Mouse (Mus musculus): ENCODE measurements around the gene Hist1h2ae.
"Not testable (repeated sequence)": the region's sequence is repeated elsewhere in the genome, so short reads cannot be mapped to it uniquely, and the experiment has no call there.

Hist1h2ae gene

GRCm38 (mm10) chr13:23562699-23563462, 8.1 kb downstream of the Hist1h2ae start:
- in situ Hi-C loops (cut with MboI, MseI), result no loop called here

- in situ Hi-C loops (cut with MboI, MseI), result not testable (repeated sequence)
Observed at GRCm38 (mm10) chr13:23561883-23562659, 8.9 kb downstream of the Hist1h2ae start, which contains the start of gene Hist1h3e. Gene Hist1h3e, minus strand, starts transcription at chr13:23562369.

GRCm38 (mm10) chr13:23561531-23561882, 9.5 kb downstream of the Hist1h2ae start:
- in situ Hi-C loops (cut with MboI, MseI), result not testable (repeated sequence)

GRCm38 (mm10) chr13:23560699-23561098, 10.3 kb downstream of the Hist1h2ae start:
- in situ Hi-C loops (cut with MboI, MseI), result not testable (repeated sequence)

- in situ Hi-C loops (cut with MboI, MseI), result no loop called here
Observed at GRCm38 (mm10) chr13:23556906-23557305, 14.1 kb downstream of the Hist1h2ae start.

GRCm38 (mm10) chr13:23555839-23556416, 15.1 kb downstream of the Hist1h2ae start:
- in situ Hi-C loops (cut with MboI, MseI), result no loop called here

- in situ Hi-C loops (cut with MboI, MseI), result no loop called here
Observed at GRCm38 (mm10) chr13:23554925-23555838, 15.8 kb downstream of the Hist1h2ae start.

- in situ Hi-C loops (cut with MboI, MseI), result no loop called here
Observed at GRCm38 (mm10) chr13:23554393-23554792, 16.6 kb downstream of the Hist1h2ae start.

- in situ Hi-C loops (cut with MboI, MseI), result no loop called here
Observed at GRCm38 (mm10) chr13:23552962-23553361, 18.1 kb downstream of the Hist1h2ae start, which contains the start of gene Hist1h1d. Gene Hist1h1d, plus strand, starts transcription at chr13:23553262.

GRCm38 (mm10) chr13:23551931-23552914, 18.8 kb downstream of the Hist1h2ae start:
- in situ Hi-C loops (cut with MboI, MseI), result no loop called here

- in situ Hi-C loops (cut with MboI, MseI), result not testable (repeated sequence)
Observed at GRCm38 (mm10) chr13:23551146-23551834, 19.7 kb downstream of the Hist1h2ae start, which contains the start of gene Hist1h4f. Gene Hist1h4f, minus strand, starts transcription at chr13:23551648.

- in situ Hi-C loops (cut with MboI, MseI), result no loop called here
Observed at GRCm38 (mm10) chr13:23550761-23551145, 20.3 kb downstream of the Hist1h2ae start.

- in situ Hi-C loops (cut with MboI, MseI), result no loop called here
Observed at GRCm38 (mm10) chr13:23546694-23547093, 24.3 kb downstream of the Hist1h2ae start.

GRCm38 (mm10) chr13:23544787-23545120, 26.3 kb downstream of the Hist1h2ae start:
- in situ Hi-C loops (cut with MboI, MseI), result not testable (repeated sequence)

GRCm38 (mm10) chr13:23543965-23544786, 26.8 kb downstream of the Hist1h2ae start, which contains the start of gene Hist1h3f:
Gene Hist1h3f, plus strand, starts transcription at chr13:23544052.
- in situ Hi-C loops (cut with MboI, MseI), result no loop called here

GRCm38 (mm10) chr13:23542999-23543607, 27.9 kb downstream of the Hist1h2ae start, which contains the start of gene Hist1h2bh:
Gene Hist1h2bh, minus strand, starts transcription at chr13:23543392.
- in situ Hi-C loops (cut with MboI, MseI), result not testable (repeated sequence)

GRCm38 (mm10) chr13:23542225-23542980, 28.6 kb downstream of the Hist1h2ae start:
- in situ Hi-C loops (cut with MboI, MseI), result not testable (repeated sequence)

Measured in T-helper 2 cell (primary cell).